Mouse (Mus musculus) right cerebral cortex, postnatal 14 days (tissue): Measurements from ENCODE around the gene Olfr982.

ENCODE experiments used
- DNase-seq: peaks from one replicate; pipeline ENCODE4 v3.0.0; 2022

Gene Olfr982

DNA sequence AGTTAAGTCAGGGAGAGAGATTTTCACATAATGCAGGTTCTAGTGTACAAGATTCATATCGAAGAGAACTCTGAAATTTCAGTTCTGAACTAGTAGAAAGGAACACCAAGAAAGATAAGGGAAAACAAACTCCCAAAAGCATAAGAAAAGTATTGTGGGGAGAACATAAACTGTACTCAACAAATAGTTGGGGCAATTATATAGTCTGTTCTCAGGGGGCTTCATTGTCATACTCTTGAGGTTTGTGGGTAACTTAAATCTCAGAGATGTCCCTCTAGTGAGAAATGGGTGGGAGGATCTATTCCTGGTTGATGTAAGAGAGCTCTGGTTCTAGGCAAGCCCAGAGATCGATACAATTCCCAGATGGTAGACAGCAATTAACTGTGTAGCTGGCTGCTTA is at the start of gene Olfr982:
TSS of gene Olfr982 (plus strand) at position 301 of the 400 bp plus-strand sequence.
- DNase-seq: no peak

DNA sequence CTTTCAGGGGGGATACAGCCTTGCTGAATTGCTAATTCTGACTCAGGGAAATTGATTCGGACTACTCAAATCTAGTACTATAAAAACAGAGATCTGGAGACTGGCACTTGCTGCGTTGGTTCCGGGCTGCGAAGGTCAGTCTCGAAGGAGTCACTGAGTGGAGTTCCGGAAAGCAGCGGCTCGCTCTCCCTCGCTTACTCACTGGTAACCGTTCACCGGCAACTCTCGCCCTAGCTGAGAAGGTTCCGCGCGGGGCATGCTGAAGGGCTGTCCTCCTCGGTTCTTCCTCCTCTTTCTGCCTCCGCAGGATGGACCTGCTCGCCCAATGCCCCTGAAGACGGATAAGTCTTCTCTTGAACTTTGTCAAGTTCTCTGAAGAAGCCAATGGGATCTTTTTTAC is 23.5 kb upstream of the Olfr982 start:
- DNase-seq: no peak

DNA sequence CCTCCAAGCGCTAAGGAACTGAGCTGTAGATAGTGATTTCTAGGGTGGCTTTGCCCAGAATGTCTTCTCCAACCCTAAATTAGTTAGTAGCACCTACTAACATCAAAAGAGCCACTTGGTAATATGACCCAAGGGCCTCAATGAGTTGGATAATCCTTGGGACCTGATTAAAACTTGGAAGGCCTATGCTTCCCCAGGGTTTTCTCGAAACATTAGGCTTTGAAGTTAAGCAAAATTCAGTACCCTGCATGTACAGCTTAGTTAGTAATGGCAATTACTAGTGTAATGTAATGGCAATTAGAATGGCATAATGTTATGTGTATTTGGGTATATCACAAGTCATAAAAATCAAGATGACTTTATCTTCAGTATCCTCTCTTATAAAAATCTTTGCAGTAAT is 19.9 kb downstream of the Olfr982 start, which contains the start of gene Olfr983:
TSS of gene Olfr983 (minus strand) at position 101 of the 400 bp plus-strand sequence.
- no peak for DNase-seq

DNA sequence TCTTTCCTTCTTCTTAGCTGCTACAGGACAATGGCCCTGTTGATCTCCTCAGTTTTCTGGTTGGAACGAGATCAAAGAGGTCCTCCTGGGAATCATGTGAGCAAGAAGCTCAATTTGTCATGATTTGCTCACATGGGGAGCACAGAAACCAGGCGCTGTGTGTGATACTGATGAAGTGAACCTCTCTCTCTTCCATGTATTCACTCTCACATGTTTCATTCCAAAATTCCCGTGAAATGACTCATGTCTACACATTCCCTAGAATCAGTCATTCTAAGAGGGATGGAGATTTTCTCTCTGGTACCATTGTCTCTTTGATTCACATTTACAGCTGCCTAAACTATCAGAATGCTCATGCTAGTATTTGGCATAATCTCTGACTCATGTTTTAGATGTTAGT is 21.1 kb downstream of the Olfr982 start:
- no peak for DNase-seq

DNA sequence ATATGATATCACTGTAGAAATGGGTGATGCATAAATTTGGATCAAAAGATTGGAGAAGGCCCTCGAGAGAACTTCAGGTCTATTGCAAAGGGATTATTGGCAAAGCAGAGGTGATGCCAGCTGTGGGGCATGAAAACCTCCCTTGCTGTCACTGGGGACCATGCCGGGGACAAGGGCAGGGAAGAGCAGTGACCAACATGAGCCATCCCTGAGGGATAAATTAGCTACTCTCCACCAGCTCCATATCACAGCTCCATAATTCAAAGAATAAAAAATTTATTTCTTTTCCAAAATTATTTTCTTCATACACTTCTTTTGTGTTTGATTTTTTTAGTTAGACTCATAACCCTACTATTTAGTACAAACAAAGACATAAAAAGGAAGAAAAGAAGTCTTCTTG is 40.5 kb downstream of the Olfr982 start, which contains the start of gene Olfr984:
TSS of gene Olfr984 (minus strand) at position 101 of the 400 bp plus-strand sequence.
- no peak for DNase-seq

DNA sequence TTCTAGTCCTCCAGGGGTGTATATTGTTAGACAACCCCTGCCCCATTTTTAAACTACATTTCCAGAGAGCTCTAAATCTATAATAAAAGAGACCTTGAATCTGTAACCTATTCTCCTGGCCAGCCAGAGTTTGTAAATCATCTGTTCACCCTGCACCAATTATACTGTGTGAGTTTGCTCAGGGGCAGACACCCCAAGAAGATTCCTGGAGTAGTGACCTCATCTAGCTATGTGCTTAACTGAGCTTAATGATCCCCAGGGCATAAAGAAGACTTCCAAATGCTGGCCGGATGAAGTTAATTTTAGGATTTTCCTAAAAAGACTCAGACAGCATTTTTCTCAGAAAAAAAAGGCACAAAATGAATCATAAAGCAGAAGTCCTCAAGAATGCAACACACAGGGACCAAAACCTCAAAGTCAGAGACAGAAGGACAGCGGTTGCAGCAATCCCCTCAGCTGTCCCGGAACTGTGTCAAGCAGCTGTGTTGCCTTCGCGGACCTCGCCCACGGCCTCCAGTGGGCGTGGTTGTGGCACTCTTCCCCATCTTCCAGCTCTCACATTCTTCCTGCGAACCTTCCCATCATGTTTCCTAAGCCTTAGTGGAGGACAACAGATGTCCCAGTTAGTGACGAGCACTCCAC is 43.1 kb downstream of the Olfr982 start:
- peak; percentile 12 for DNase-seq

DNA sequence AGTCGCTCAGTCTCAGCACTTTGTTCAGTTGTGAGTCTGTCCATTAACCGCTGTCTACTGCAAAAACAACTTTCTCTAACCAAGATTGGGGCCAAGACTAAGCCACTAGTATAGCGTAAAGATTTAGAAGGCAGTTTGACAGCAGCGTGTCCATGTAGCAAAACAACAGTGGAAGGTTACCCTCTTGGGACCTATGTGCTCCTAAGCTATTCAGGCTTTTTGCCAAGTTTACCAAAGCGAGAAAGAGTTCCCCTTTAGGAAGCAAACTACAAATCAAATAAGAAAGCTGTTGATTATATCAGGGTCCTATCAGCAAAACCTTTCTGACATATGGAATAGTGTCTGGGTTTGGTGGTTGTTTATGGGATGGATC is 43.6 kb downstream of the Olfr982 start:
- no peak for DNase-seq
